Mouse (Mus musculus): ENCODE measurements at regions not wholly inside any gene's neighbourhood (a gene's known extent, or its start where the extent isn't known, plus 50 kb on each side); places are given as distances from the start of the nearest gene placed in this dataset.

GRCm38 (mm10) chr16:51109864-51110263, 518.9 kb upstream of the Ccdc54 start:
- H3K4me1 ChIP-seq (ENCODE audit: control insufficient read depth, insufficient read depth, low read length): no peaks in the 10 kb centered on the region
- no peaks in the 10 kb centered on the region for H3K27me3 ChIP-seq (ENCODE audit: control insufficient read depth, insufficient read depth, low read length, poor library complexity, severe bottlenecking)
- H3K9ac ChIP-seq (ENCODE audit: low read depth, poor library complexity, severe bottlenecking): no peak overlapping the region
- no peak overlapping the region for H3K27ac ChIP-seq (ENCODE audit: insufficient read depth, low read length)
- H3K9me3 ChIP-seq (replicated peaks; ENCODE audit: control insufficient read depth, insufficient read depth, low read length, poor library complexity, severe bottlenecking): no peaks in the 10 kb centered on the region
- TF ChIP-seq EP300 (IDR thresholded peaks at IDR 0.05; ENCODE audit: insufficient read depth, low read depth, low read length): no peak
- TF ChIP-seq CTCF (IDR thresholded peaks at IDR 0.05; ENCODE audit: low read depth, low read length): no peak
- TF ChIP-seq POLR2A (IDR thresholded peaks at IDR 0.05; ENCODE audit: insufficient read depth, low read length): no peak
- H3K36me3 ChIP-seq (ENCODE audit: control insufficient read depth, insufficient read depth, low read length, poor library complexity, severe bottlenecking): no peaks in the 10 kb centered on the region
- no peak overlapping the region for H3K4me3 ChIP-seq (ENCODE audit: low read depth, low read length)

GRCm38 (mm10) chr16:51107421-51107820, 516.5 kb upstream of the Ccdc54 start:
- no peak overlapping the region for H3K4me3 ChIP-seq (ENCODE audit: low read depth, low read length)
- TF ChIP-seq EP300 (IDR thresholded peaks at IDR 0.05; ENCODE audit: insufficient read depth, low read depth, low read length): no peak
- no peak overlapping the region for H3K9ac ChIP-seq (ENCODE audit: low read depth, poor library complexity, severe bottlenecking)
- no peaks in the 10 kb centered on the region for H3K4me1 ChIP-seq (ENCODE audit: control insufficient read depth, insufficient read depth, low read length)
- H3K27me3 ChIP-seq (ENCODE audit: control insufficient read depth, insufficient read depth, low read length, poor library complexity, severe bottlenecking): no peaks in the 10 kb centered on the region
- H3K27ac ChIP-seq (ENCODE audit: insufficient read depth, low read length): no peak overlapping the region
- H3K36me3 ChIP-seq (ENCODE audit: control insufficient read depth, insufficient read depth, low read length, poor library complexity, severe bottlenecking): no peaks in the 10 kb centered on the region
- H3K9me3 ChIP-seq (replicated peaks; ENCODE audit: control insufficient read depth, insufficient read depth, low read length, poor library complexity, severe bottlenecking): no peaks in the 10 kb centered on the region

- H3K4me3 ChIP-seq (ENCODE audit: low read depth, low read length): no peak overlapping the region
- no peak overlapping the region for H3K9ac ChIP-seq (ENCODE audit: low read depth, poor library complexity, severe bottlenecking)
- no peak overlapping the region for H3K27ac ChIP-seq (ENCODE audit: insufficient read depth, low read length)
- H3K9me3 ChIP-seq (replicated peaks; ENCODE audit: control insufficient read depth, insufficient read depth, low read length, poor library complexity, severe bottlenecking): peaks cover 7% of the 10 kb centered on the region
- TF ChIP-seq POLR2A (IDR thresholded peaks at IDR 0.05; ENCODE audit: insufficient read depth, low read length) (no peak), EP300 (IDR thresholded peaks at IDR 0.05; ENCODE audit: insufficient read depth, low read depth, low read length) (no peak), CTCF (IDR thresholded peaks at IDR 0.05; ENCODE audit: low read depth, low read length) (no peak)
- no peaks in the 10 kb centered on the region for H3K27me3 ChIP-seq (ENCODE audit: control insufficient read depth, insufficient read depth, low read length, poor library complexity, severe bottlenecking)
- H3K4me1 ChIP-seq (ENCODE audit: control insufficient read depth, insufficient read depth, low read length): no peaks in the 10 kb centered on the region
- no peaks in the 10 kb centered on the region for H3K36me3 ChIP-seq (ENCODE audit: control insufficient read depth, insufficient read depth, low read length, poor library complexity, severe bottlenecking)
Measured at GRCm38 (mm10) chr16:51086556-51086955, 495.6 kb upstream of the Ccdc54 start.

GRCm38 (mm10) chr16:51080146-51080545, 489.2 kb upstream of the Ccdc54 start:
- TF ChIP-seq POLR2A (IDR thresholded peaks at IDR 0.05; ENCODE audit: insufficient read depth, low read length) (no peak), EP300 (IDR thresholded peaks at IDR 0.05; ENCODE audit: insufficient read depth, low read depth, low read length) (no peak), CTCF (IDR thresholded peaks at IDR 0.05; ENCODE audit: low read depth, low read length) (no peak)
- H3K4me3 ChIP-seq (ENCODE audit: low read depth, low read length): no peak overlapping the region
- H3K27me3 ChIP-seq (ENCODE audit: control insufficient read depth, insufficient read depth, low read length, poor library complexity, severe bottlenecking): no peaks in the 10 kb centered on the region
- no peak overlapping the region for H3K9ac ChIP-seq (ENCODE audit: low read depth, poor library complexity, severe bottlenecking)
- no peaks in the 10 kb centered on the region for H3K9me3 ChIP-seq (replicated peaks; ENCODE audit: control insufficient read depth, insufficient read depth, low read length, poor library complexity, severe bottlenecking)
- H3K27ac ChIP-seq (ENCODE audit: insufficient read depth, low read length): no peak overlapping the region
- H3K36me3 ChIP-seq (ENCODE audit: control insufficient read depth, insufficient read depth, low read length, poor library complexity, severe bottlenecking): no peaks in the 10 kb centered on the region
- H3K4me1 ChIP-seq (ENCODE audit: control insufficient read depth, insufficient read depth, low read length): no peaks in the 10 kb centered on the region

- Histone ChIP-seq H3K4me3 (ENCODE audit: low read depth, low read length) (no peak overlapping the region), H3K36me3 (ENCODE audit: control insufficient read depth, insufficient read depth, low read length, poor library complexity, severe bottlenecking) (no peaks in the 10 kb centered on the region), H3K9ac (ENCODE audit: low read depth, poor library complexity, severe bottlenecking) (no peak overlapping the region), H3K9me3 (replicated peaks; ENCODE audit: control insufficient read depth, insufficient read depth, low read length, poor library complexity, severe bottlenecking) (no peaks in the 10 kb centered on the region; the same call in 1 of the 2 replicates), H3K27ac (ENCODE audit: insufficient read depth, low read length) (no peak overlapping the region), H3K27me3 (ENCODE audit: control insufficient read depth, insufficient read depth, low read length, poor library complexity, severe bottlenecking) (no peaks in the 10 kb centered on the region), H3K4me1 (ENCODE audit: control insufficient read depth, insufficient read depth, low read length) (no peaks in the 10 kb centered on the region)
- TF ChIP-seq POLR2A (IDR thresholded peaks at IDR 0.05; ENCODE audit: insufficient read depth, low read length): no peak
- no peak for TF ChIP-seq EP300 (IDR thresholded peaks at IDR 0.05; ENCODE audit: insufficient read depth, low read depth, low read length)
- no peak for TF ChIP-seq CTCF (IDR thresholded peaks at IDR 0.05; ENCODE audit: low read depth, low read length)
Measured at GRCm38 (mm10) chr16:51048650-51049049, 457.7 kb upstream of the Ccdc54 start.

GRCm38 (mm10) chr16:51048169-51048568, 457.2 kb upstream of the Ccdc54 start:
- no peaks in the 10 kb centered on the region for H3K4me1 ChIP-seq (ENCODE audit: control insufficient read depth, insufficient read depth, low read length)
- TF ChIP-seq POLR2A (IDR thresholded peaks at IDR 0.05; ENCODE audit: insufficient read depth, low read length) (no peak), CTCF (IDR thresholded peaks at IDR 0.05; ENCODE audit: low read depth, low read length) (no peak), EP300 (IDR thresholded peaks at IDR 0.05; ENCODE audit: insufficient read depth, low read depth, low read length) (no peak)

More at GRCm38 (mm10) chr16:51048169-51048568, 457.2 kb upstream of the Ccdc54 start:
- no peaks in the 10 kb centered on the region for H3K36me3 ChIP-seq (ENCODE audit: control insufficient read depth, insufficient read depth, low read length, poor library complexity, severe bottlenecking)
- H3K4me3 ChIP-seq (ENCODE audit: low read depth, low read length): no peak overlapping the region
- no peak overlapping the region for H3K27ac ChIP-seq (ENCODE audit: insufficient read depth, low read length)
- no peak overlapping the region for H3K9ac ChIP-seq (ENCODE audit: low read depth, poor library complexity, severe bottlenecking)
- no peaks in the 10 kb centered on the region for H3K27me3 ChIP-seq (ENCODE audit: control insufficient read depth, insufficient read depth, low read length, poor library complexity, severe bottlenecking)
- H3K9me3 ChIP-seq (replicated peaks; ENCODE audit: control insufficient read depth, insufficient read depth, low read length, poor library complexity, severe bottlenecking): no peaks in the 10 kb centered on the region; the same call in 1 of the 2 replicates
